Mouse (Mus musculus) lung, postnatal 14 days (tissue): ENCODE data around the gene Slc4a3.

Experiments used
- DNase-seq: peaks from one replicate; pipeline ENCODE4 v3.0.0; 2021

Gene Slc4a3

GRCm38 (mm10) chr1:75561221-75561897 lies 15.3 kb downstream of the Slc4a3 start:
- DNase-seq, result no peak

- DNase-seq, result no peak
Observed at GRCm38 (mm10) chr1:75561898-75562238, 15.8 kb downstream of the Slc4a3 start.

DNA sequence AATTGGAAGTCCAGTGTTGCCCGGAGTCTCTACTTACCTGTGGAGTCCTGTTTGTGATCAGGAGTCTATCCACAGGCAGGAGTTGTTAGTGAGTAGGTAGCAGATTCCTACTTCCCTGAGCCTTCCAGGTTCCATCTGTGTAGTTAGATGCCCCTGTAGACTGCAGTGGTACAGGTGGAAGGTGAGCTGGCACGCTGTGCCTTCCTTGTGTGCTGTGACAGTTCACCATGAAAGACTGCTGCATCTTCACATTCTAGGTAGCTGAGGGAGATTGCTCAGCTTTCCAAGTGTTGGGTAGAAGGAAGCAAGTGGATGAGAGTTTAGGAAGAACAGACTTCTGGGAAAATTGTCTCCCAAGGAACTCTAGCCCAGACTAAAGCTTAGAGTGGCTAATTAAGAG lies 18.0 kb downstream of the Slc4a3 start:
- no peak for DNase-seq

DNA sequence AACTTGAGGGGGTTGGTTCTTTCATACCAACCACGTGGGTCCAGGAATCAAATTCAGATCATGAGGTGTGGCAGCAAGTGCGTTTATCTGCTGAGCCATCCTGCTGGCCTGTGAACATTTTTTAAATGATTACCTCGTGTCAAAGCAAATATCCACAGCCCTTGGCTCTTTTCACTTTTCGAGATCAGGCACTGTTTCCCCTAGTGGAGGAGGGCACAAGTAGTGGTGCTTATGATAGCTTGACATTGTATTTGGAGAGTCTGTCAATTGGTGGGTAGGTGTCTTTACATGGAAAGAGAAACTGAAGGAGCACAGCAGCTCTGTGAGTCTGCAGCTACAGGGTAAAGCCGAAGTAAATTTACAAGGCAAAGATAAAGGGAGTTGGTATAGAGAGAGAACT lies 18.9 kb downstream of the Slc4a3 start:
- no peak for DNase-seq

DNA sequence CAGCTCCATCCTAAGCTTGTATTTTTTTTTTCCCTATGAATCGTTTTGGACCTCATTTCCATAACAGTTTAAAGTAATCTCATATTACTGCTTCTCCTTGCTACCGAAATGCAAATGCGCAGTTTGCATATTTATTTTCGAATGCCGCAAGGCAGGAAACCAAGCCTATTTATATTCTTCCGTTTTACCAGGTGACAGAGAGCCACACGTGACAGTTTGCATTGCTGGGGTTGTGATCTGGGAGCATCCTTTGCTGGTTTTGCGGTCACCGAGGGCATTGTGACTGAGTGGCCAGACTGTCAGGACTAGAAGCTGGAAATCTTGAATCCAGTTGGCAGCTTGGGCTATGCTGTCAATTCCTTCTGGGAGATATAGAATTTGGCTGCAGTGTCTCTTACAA lies 19.6 kb downstream of the Slc4a3 start:
- DNase-seq, result no peak

DNA sequence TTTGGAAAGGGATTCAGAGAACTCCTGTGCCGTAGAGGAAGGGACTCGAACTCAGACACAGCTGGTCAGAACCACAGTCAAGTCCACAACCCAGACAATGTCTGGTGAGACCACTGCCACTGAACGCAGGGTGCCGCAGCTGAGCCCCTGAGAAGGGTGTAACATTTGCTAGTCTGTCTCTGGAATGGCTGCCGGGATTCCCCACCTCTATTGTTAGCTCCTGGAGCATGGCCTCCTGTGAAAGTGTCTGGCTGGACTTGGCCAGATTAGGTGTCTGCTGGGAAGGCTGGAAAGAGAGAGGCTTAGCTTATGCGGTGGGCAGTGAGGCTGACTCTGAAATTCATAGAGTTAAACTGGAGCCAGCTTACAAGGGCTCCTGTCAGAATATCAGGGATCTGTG lies 24.3 kb downstream of the Slc4a3 start:
- no peak for DNase-seq

- DNase-seq, result no peak
Observed at GRCm38 (mm10) chr1:75572776-75573175, 26.7 kb downstream of the Slc4a3 start.

- DNase-seq, result no peak
Observed at GRCm38 (mm10) chr1:75573715-75574114, 27.6 kb downstream of the Slc4a3 start.

DNA sequence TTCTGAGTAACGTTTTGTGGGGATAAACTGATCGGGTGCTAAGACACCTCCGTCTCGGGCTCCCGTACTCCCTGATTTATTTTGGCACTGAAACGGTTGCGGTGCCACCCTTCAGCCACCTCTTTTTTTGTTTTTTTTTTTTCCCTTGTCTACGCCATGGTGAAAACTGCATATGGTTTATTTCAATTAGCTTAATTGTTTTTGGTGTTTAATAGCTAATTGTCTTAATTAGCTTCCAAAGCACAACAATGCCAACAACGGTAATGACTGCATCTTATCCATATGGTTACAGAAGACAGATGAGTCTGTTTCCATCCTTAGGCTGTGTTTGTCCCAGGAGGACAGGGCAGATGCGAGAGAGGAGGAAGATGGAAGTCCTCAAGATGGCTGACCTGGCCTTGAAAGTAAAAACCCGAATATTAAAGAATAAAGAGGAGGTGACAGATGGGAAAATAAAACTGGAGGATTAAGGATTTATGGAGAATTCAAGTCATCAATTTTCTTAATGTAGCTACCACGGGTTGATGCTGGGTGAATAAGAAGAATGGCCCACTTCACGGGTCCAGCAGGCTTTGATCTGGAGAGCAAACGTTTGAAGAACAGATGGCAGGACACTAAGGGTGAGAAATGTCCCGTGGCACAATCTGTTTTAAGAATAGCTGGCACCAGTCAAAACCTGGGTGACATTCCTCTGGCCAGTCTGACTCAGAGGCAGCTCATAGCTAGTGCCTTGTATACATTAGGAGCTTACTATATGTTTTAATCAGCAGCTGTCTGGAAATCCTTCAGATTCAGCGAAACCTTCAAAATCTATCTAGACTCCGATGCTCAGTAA lies 28.6 kb downstream of the Slc4a3 start:
- no peak for DNase-seq

- DNase-seq, result no peak
Observed at GRCm38 (mm10) chr1:75581936-75582624, 36.0 kb downstream of the Slc4a3 start.

DNA sequence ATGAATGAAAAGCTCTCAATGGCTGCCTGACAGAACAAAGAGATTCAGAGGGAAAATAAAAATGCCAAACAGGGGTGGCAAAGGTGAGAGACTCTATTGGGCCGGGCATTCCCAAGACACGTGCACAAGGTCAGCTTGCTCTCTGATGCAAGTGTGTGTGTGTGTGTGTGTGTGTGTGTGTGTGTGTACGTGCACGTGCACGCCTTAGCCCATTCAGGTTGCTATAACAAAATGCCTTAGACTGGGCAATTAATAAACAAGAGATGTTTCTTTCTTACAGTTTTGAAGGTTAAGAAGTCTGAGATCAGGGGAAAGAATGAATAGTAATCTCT lies 36.5 kb downstream of the Slc4a3 start:
- DNase-seq, result no peak

DNA sequence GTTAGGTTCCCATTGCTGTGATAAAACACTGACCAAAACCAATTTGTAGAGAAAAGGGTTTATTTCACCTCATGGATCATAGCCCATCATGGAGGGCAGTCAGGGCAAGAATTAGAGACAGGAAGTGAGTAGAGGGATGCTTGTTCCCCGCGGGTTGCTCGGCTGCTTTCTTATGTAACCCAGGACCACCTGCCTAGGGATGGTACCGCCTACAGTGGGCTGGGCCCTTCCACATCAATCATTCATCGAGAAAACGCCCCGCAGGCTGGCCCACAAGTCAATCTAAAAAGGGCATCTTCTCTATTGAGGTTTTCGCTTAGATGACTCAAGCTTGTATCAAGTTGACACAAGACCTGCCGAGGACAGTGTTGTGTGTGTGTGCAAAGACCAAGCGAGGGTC lies 37.0 kb downstream of the Slc4a3 start:
- no peak for DNase-seq

GRCm38 (mm10) chr1:75586791-75587190 lies 40.7 kb downstream of the Slc4a3 start:
- DNase-seq, result no peak

DNA sequence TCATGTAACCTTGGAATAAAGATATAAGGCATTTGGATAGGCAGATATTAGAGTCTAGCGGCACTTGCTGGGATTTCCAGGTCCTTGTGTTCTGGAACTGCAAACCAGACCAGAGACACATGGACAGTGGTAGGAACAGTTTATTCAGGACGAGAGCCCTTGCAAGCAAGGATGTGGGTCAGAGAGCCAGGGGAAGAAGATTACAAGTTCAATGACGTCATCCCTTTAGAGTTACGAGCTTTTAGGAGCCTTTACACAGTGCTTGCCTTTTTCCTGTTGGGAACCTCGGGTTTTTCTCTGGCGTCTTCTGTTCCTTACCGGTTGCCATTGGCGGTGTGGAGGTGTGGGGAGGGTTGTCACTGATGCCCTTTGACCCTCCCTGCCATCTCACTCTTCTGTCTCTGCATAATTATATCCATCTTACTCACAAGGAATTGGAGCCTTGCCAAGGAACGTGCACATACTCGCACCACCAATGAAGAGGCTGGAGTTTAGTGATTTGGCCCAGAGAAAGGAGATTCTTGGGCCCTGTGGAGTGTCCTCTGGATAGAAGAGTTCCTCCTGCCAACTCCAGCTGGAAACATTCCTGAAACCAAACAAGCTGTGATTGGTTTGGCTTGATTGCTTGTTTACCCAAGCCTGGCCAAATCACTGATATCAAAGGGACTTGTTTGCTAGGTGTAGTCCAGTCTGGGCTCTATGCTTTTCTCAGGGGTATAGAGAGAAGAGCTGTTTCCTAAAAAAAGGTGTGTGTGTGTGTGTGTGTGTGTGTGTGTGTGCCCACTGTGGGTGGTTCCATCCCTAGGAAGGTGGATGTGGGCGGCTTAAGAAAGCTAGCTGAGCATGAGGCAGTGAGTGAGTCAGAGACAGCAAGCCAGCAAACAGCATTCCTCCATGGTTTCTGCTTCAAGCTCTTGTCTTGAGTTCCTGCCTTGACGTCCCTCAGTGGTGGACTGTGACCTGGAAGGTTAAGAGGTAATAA lies 42.0 kb downstream of the Slc4a3 start:
- DNase-seq, result peak; percentile 46

DNA sequence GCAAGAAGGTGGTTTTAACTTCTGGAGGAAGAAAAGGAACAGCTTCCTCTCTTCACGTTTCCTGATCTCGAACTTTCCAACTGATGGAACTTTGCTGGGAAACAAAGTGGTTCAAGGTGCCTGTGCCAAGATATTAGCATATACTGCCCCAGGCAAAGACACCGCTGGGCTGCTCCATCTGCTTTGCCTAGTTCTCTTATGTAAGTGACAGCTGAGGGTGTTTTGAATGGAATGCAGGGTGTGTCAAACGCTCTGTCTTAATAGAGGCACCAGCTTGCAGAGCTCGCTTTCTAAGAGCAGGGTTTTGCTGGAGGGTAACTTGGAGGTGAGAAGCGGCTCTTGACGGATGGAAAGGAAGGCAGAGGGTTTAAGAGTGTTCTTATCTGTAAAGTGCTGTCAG lies 42.8 kb downstream of the Slc4a3 start:
- peak; percentile 20 for DNase-seq

DNA sequence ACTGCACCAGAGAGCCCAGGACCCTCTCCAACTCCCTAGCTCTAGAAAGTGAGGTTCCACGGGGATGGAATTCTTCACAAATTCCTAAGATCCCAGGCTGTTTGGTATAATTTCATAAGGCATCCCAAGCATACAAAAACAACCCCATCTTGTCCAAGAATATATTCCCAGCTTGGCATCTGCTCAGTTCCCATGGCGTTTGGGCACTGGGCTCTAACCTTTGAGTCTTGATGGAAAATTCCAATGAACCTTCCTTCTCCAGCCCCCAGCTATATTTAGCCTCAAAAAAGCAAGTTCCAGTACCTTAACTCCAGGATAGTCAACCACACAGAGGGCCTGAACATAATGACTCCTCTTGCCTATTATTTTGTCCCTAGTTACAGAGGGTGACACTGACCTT lies 43.9 kb downstream of the Slc4a3 start:
- DNase-seq, result no peak

DNA sequence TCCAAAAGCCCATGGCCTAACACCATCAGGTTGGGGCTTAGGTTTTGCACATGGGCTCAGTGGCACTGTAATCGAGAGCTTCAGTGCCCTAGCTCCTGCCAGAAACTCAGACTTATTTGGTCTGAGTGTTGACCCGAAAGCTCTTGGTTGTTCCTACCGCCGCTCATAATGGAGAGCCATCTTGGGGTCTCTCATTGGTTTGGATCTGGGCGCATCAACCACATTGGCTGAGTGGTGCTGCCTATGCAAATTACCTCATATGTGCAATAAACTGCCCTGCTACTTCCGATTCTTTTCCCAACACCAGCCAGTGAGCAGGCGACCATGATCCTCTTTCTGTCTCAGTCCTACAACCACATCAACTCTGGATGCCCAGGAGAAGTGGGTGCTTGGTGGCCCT lies 47.9 kb downstream of the Slc4a3 start:
- DNase-seq, result no peak

DNA sequence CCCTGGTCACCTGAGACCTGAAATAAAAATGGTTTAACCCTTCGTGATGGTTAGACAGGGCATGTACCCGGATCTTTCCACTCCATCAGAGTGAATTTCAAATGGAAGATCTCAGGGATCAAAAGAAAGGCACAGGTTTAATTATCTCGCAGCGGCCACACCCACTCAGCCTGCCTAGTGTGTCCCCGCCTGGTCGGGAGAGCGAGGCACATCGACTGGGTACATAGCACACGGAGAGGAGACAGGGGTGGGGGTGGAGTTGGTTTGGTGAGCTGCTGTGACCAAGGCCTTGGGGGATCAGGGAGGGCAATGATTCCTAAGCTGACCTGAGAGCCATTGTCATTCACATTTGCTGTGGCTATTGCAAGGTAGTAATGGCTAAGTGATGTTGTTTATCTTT lies 48.8 kb downstream of the Slc4a3 start:
- DNase-seq, result no peak

- no peak for DNase-seq
Observed at GRCm38 (mm10) chr1:75595930-75596329, 49.9 kb downstream of the Slc4a3 start.

DNA sequence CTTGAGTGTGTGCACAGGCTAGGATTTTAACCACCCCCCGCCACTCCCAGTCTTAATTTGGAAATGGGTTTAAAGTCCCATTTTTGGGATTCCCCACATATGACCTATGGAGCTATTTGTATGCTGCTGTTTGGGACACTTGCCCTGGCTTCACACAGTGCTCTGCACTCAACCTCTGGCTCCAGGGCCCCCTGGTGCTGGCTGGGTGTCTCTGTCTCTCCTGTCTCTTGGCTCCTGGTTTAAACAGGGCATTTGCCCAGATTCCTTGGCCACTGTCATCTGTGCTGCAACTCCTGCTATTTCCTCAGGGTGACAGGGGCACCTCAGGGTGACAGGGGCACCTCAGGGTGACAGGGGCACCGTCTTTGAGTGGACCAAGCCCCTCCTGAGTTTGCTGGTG lies 50.8 kb downstream of the Slc4a3 start:
- no peak for DNase-seq

DNA sequence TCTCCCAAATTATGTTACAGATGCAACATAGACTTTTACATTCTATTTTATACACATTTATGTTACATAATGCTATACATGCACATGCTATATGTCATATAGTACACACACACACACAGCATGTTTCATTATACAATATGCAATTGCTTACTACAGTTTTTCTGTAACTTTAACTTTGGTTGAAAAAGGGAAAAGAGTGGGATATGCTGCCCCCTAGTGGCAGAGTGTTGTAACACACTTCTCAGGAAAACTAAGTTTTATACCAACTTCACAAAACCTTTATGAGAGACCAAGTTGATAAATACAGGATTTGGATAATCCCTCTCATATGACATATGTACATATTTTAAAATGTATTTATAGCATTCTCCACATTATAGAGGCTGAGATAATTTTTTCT lies 51.6 kb downstream of the Slc4a3 start:
- peak; percentile 74 for DNase-seq

- DNase-seq, result no peak
Observed at GRCm38 (mm10) chr1:75601738-75602137, 55.7 kb downstream of the Slc4a3 start.

DNA sequence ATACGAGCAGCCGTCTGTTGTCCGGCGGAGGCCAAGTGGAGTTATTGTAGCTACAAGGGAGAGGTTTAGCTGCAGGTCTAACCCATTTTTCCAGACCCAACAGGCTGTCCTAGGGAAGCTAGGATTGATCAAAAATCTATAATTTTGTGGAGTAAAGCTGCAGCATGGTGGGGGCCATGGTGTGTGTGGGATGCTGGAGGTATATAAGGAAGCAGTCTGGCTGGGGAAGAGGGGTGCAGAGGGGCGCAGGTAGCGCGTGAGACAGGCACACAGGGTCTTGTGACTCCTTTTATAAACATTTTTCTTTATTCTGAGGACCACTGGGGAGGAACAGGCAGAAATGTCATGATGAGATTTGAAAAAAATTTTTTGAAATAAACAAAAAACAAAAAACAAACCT lies 57.5 kb downstream of the Slc4a3 start:
- no peak for DNase-seq
